Mouse (Mus musculus) liver, embryonic 14.5 days (tissue): Measurements from ENCODE around the gene Vav3.

Experiments used
- CTCF ChIP-seq: IDR thresholded peaks from 2 replicates; pipeline ENCODE4 v1.5.1; 2016; ENCODE audit warnings: antibody characterized with exemption, low read depth, control low read depth
- EP300 ChIP-seq: IDR thresholded peaks from 2 replicates; pipeline ENCODE4 v1.6.1; 2016; ENCODE audit warnings: antibody characterized with exemption, low read depth

- TF ChIP-seq CTCF (no peak), EP300 (no peak)
Measured at GRCm38 (mm10) chr3:109721753-109722152, 381.3 kb downstream of the Vav3 start.
